Mouse (Mus musculus) right cerebral cortex, postnatal 36 days (tissue): ENCODE measurements around the gene Neurog3.

ENCODE experiments used
- DNase-seq, 2 experiments: peaks; one replicate each; pipeline ENCODE4 v3.0.0; 2022; ENCODE audit warnings: low spot score in 2 of 2, mixed read lengths in 1 of 2

The Neurog3 gene

GRCm38 (mm10) chr10:62137150-62137549, 4.3 kb downstream of the Neurog3 start:
- DNase-seq: no peak

- DNase-seq: no peak
Observed at GRCm38 (mm10) chr10:62138040-62138439, 5.2 kb downstream of the Neurog3 start.

GRCm38 (mm10) chr10:62143820-62144219, 10.9 kb downstream of the Neurog3 start, which contains the start of gene Fam241b:
Gene Fam241b (minus strand): TSS chr10:62143920.
- DNase-seq: no peak

- DNase-seq: no peak
Observed at GRCm38 (mm10) chr10:62145957-62146356, 13.1 kb downstream of the Neurog3 start.

GRCm38 (mm10) chr10:62147466-62148248, 14.8 kb downstream of the Neurog3 start:
- DNase-seq: no peak

GRCm38 (mm10) chr10:62149929-62150328, 17.0 kb downstream of the Neurog3 start:
- DNase-seq: no peak

- DNase-seq: no peak
Observed at GRCm38 (mm10) chr10:62162410-62162809, 29.5 kb downstream of the Neurog3 start.

- DNase-seq: no peak
Observed at GRCm38 (mm10) chr10:62172841-62173553, 40.1 kb downstream of the Neurog3 start.

- no peak for DNase-seq
Observed at GRCm38 (mm10) chr10:62173941-62174448, 41.1 kb downstream of the Neurog3 start.

GRCm38 (mm10) chr10:62174533-62175313, 41.8 kb downstream of the Neurog3 start:
- DNase-seq: no peak

- DNase-seq: no peak
Observed at GRCm38 (mm10) chr10:62179944-62180343, 47.1 kb downstream of the Neurog3 start.

- no peak for DNase-seq
Observed at GRCm38 (mm10) chr10:62181701-62182100, 48.8 kb downstream of the Neurog3 start.

GRCm38 (mm10) chr10:62182471-62183014, 49.7 kb downstream of the Neurog3 start:
- DNase-seq: no peak

GRCm38 (mm10) chr10:62183053-62183452, 50.2 kb downstream of the Neurog3 start:
- DNase-seq: peak; percentile 92 to 93
